Mouse (Mus musculus) bone marrow, adult 2 months (tissue): Measurements from ENCODE around the gene Cutal. TPM values are rescaled to one million over a fixed set of nuclear protein-coding genes. Genes with fewer than 3 reads are reported as not detected.

ENCODE experiments used
- H3K27ac ChIP-seq: fragments of 200-500 bp; 2 replicates; pipeline ENCODE4 v1.5.1; 2012; ENCODE audit warnings: low read depth, mild to moderate bottlenecking, control low read depth, inconsistent platforms, low read length; ENCODE audit not compliant: control insufficient read depth, poor library complexity, insufficient read depth
- H3K4me1 ChIP-seq: fragments of 200-500 bp; 2 replicates; pipeline ENCODE4 v1.6.1; 2011; ENCODE audit warnings: low read length; ENCODE audit not compliant: control insufficient read depth, insufficient read depth
- H3K4me3 ChIP-seq: fragments of 200-500 bp; replicated peaks from 2 replicates; pipeline ENCODE3; 2011; ENCODE audit warnings: mild to moderate bottlenecking, low read depth, low read length, control low read depth; ENCODE audit not compliant: control insufficient read depth
- CTCF ChIP-seq: fragments of 200-500 bp; IDR thresholded peaks from 2 replicates; pipeline ENCODE4 v1.5.1; 2011; ENCODE audit warnings: low read length, control low read depth; ENCODE audit not compliant: control insufficient read depth, insufficient read depth
- POLR2A ChIP-seq: fragments of 200-500 bp; IDR thresholded peaks from 2 replicates; pipeline ENCODE4 v1.6.1; 2011; ENCODE audit warnings: low read depth, mild to moderate bottlenecking, control low read depth, low read length, borderline replicate concordance; ENCODE audit not compliant: control insufficient read depth
- WGBS: fragments of 180-500 bp; shearing (Covaris S2); methylation state at CpG from one replicate; pipeline ENCODE4 v1.1.7; 2018; 5-methylcytosine and 5-hydroxymethylcytosine counted together
- polyA plus RNA-seq: library from polyadenylated mRNA; stranded (reverse); fragments of >200 nt; gene quantifications from 2 replicates; pipeline ENCODE4 v1.2.4, GENCODE M21; 2011; ENCODE audit warnings: low replicate concordance; ENCODE audit not compliant: missing spikeins, insufficient read depth, insufficient read length

Cutal gene
- polyA plus RNA-seq, 1 experiment: not detected

- H3K4me1 ChIP-seq: peaks cover 17% of the 10 kb centered on the region
- no peak overlapping the region for H3K4me3 ChIP-seq
- no peak for TF ChIP-seq CTCF
- TF ChIP-seq POLR2A: no peak
- H3K27ac ChIP-seq: no peak overlapping the region; the same call in 1 of the 2 replicates
- 75% methylated on average over 11 of the region's 11 CpGs for WGBS
Measured at GRCm38 (mm10) chr2:34941061-34941675, 67.0 kb downstream of the Cutal start.

Other genes starting within 250 kb of the Cutal start
- gene Gapvd1, start 119.2 kb upstream of the Cutal start, polyA plus RNA-seq: 41.6 and 42.5 TPM in 2 replicates
- 114 and 246 TPM in 2 replicates for gene Hspa5, start 102.4 kb upstream of the Cutal start, polyA plus RNA-seq
- gene Rabepk, start 74.5 kb upstream of the Cutal start, polyA plus RNA-seq: 16.6 and 22.5 TPM in 2 replicates
- gene Fbxw2, start 48.1 kb upstream of the Cutal start, polyA plus RNA-seq: 37.9 and 39.2 TPM in 2 replicates
- not detected in 2 replicates for gene Gm34653, start 41.4 kb upstream of the Cutal start, polyA plus RNA-seq
- 30.3 TPM in 2 replicates for gene Psmd5, start 572 bp downstream of the Cutal start, polyA plus RNA-seq
- gene Phf19, start 39.6 kb downstream of the Cutal start, polyA plus RNA-seq: 2.5 and 7.1 TPM in 2 replicates
- gene Traf1, start 87.4 kb downstream of the Cutal start, polyA plus RNA-seq: 6.7 and 9.8 TPM in 2 replicates
- 2.3 and 3.9 TPM in 2 replicates for gene Hc, start 187.0 kb downstream of the Cutal start, polyA plus RNA-seq
- 1.1 and 2.4 TPM in 2 replicates for gene AI182371, start 227.1 kb downstream of the Cutal start, polyA plus RNA-seq
- 57.3 and 75.4 TPM in 2 replicates for gene Cntrl, start 235.1 kb downstream of the Cutal start, polyA plus RNA-seq